Mouse (Mus musculus): Measurements from ENCODE around the gene Lgals3bp.

GRCm38 (mm10) chr11:118348419-118348818 is 53.5 kb downstream of the Lgals3bp start:
- TF ChIP-seq CTCF (IDR thresholded peaks at IDR 0.05; ENCODE audit: low read depth) (no peak), EP300 (IDR thresholded peaks at IDR 0.05; ENCODE audit: low read depth) (no peak)
